Mouse (Mus musculus): ENCODE measurements around the gene Mif4gd. TPM values are rescaled to one million over a fixed set of nuclear protein-coding genes. Genes with fewer than 3 reads are reported as not detected.
A peak's percentile ranks its signal among the peaks of the same experiment; 100 is the strongest.

The Mif4gd gene
- polyA plus RNA-seq, 1 experiment, result 215 TPM

DNA sequence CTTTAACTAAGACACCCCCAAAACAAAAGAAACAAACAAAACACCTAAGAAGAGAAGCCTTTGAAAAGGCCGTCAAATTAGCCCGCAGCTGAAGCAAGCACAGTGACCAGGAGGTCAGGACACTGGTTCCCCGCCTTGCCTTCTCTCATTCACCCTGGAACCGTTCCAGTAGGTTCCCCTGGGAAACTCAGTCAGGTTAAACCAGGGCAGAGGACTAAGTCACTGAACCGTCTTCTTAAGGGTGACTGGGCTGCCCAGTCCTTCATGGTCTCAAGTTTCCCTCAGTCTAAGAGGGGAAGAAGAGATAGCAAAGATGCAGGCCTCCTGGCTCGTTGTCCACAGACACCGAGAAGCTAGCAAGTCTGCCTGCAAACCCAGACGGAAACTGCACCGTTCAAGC, 13.1 kb upstream of the Mif4gd start:
- H3K27ac ChIP-seq (ENCODE audit: control insufficient read depth, insufficient read depth, low read length), result no peak overlapping the region
- WGBS, result 96% methylated on average over 9 of the region's 9 CpGs

DNA sequence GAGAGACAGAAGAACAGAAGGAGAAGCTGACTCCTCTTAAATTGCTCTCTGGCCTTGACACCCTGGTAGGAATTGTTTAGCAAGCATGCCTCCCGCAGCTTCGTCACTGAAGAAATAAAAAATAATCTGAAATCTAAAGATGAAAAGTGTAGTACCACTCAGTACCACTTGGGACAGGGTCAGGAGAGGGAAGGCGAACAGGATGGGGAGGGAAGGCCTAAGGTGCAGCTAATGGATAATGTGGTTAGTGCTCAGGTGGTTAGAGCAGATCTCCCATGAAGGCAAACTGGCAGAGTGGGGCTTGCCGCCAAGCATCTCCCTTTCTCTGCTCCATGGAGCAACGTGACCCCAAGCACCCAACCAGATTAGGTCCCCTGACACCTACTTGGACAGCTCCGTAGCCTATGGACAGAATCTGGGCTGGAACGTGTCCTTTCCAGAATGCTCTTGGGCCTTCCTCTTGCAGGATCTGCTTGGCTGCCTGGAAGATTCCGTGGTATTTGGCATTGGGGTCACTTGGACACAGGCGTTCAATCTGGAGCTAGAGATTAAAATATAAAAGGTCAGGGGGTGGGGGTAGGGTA, 10.8 kb upstream of the Mif4gd start:
- Histone ChIP-seq H3K4me3 (ENCODE audit: control insufficient read depth, insufficient read depth, low read length) (no peak overlapping the region), H3K27me3 (ENCODE audit: control insufficient read depth, insufficient read depth, low read length) (no peaks in the 10 kb centered on the region), H3K36me3 (ENCODE audit: control insufficient read depth, insufficient read depth, low read length) (peaks cover 21% of the 10 kb centered on the region), H3K27ac (ENCODE audit: control insufficient read depth, insufficient read depth, low read length) (no peak overlapping the region), H3K4me1 (replicated peaks; ENCODE audit: control insufficient read depth, insufficient read depth, low read length) (peaks cover 3% of the 10 kb centered on the region; the same call in 1 of the 2 replicates)
- TF ChIP-seq POLR2A (IDR thresholded peaks at IDR 0.05; ENCODE audit: control insufficient read depth, extremely low read depth, insufficient read depth, low read length, poor library complexity), result no peak
- TF ChIP-seq CTCF (IDR thresholded peaks at IDR 0.05; ENCODE audit: borderline replicate concordance, control insufficient read depth, extremely low read depth, insufficient read depth, low read length, poor library complexity), result 0 out of 2 replicates have a peak, but pooled peaks have one; percentile 8
- DNase-seq, result no peak
- WGBS, result 89% methylated on average over 9 of the region's 9 CpGs

More for the DNA sequence above, 13.1 kb upstream of the Mif4gd start:
- H3K27me3 ChIP-seq (ENCODE audit: control insufficient read depth, insufficient read depth, low read length), result no peaks in the 10 kb centered on the region
- H3K4me3 ChIP-seq (ENCODE audit: control insufficient read depth, insufficient read depth, low read length), result no peak overlapping the region
- H3K36me3 ChIP-seq (ENCODE audit: control insufficient read depth, insufficient read depth, low read length), result peaks cover 11% of the 10 kb centered on the region
- peaks cover 5% of the 10 kb centered on the region for H3K4me1 ChIP-seq (replicated peaks; ENCODE audit: control insufficient read depth, insufficient read depth, low read length)
- no peak for TF ChIP-seq POLR2A (IDR thresholded peaks at IDR 0.05; ENCODE audit: control insufficient read depth, extremely low read depth, insufficient read depth, low read length, poor library complexity)
- no peak for TF ChIP-seq CTCF (IDR thresholded peaks at IDR 0.05; ENCODE audit: borderline replicate concordance, control insufficient read depth, extremely low read depth, insufficient read depth, low read length, poor library complexity)
- no peak for DNase-seq

DNA sequence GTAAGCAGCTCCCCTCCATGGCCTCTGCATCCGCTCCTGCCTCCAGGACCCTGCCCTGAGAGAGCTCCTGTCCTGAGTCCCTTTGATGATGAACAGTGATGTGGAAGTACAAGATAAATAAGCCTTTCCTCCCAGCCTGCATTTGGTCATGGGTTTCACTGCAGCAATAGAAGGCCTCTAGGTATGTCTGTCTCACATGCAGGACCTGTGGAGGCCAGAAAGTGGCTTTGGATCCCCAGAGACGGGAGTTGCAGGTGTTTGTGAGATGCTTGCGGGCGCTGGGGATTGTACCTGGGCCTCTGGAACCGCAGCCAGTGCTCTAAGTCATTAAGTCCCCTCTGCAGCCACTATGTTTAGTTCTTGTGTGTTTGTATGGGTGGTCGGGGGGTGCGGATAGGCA, 7.2 kb upstream of the Mif4gd start:
- no peak for TF ChIP-seq CTCF (IDR thresholded peaks at IDR 0.05; ENCODE audit: borderline replicate concordance, control insufficient read depth, extremely low read depth, insufficient read depth, low read length, poor library complexity)
- TF ChIP-seq POLR2A (IDR thresholded peaks at IDR 0.05; ENCODE audit: control insufficient read depth, extremely low read depth, insufficient read depth, low read length, poor library complexity), result no peak
- H3K27ac ChIP-seq (ENCODE audit: control insufficient read depth, insufficient read depth, low read length), result no peak overlapping the region
- DNase-seq, result no peak
- H3K4me1 ChIP-seq (replicated peaks; ENCODE audit: control insufficient read depth, insufficient read depth, low read length), result no peaks in the 10 kb centered on the region
- WGBS, result over 99% methylated on average over 7 of the region's 7 CpGs
- H3K36me3 ChIP-seq (ENCODE audit: control insufficient read depth, insufficient read depth, low read length), result peaks cover 21% of the 10 kb centered on the region
- H3K4me3 ChIP-seq (ENCODE audit: control insufficient read depth, insufficient read depth, low read length), result no peak overlapping the region
- H3K27me3 ChIP-seq (ENCODE audit: control insufficient read depth, insufficient read depth, low read length), result no peaks in the 10 kb centered on the region

DNA sequence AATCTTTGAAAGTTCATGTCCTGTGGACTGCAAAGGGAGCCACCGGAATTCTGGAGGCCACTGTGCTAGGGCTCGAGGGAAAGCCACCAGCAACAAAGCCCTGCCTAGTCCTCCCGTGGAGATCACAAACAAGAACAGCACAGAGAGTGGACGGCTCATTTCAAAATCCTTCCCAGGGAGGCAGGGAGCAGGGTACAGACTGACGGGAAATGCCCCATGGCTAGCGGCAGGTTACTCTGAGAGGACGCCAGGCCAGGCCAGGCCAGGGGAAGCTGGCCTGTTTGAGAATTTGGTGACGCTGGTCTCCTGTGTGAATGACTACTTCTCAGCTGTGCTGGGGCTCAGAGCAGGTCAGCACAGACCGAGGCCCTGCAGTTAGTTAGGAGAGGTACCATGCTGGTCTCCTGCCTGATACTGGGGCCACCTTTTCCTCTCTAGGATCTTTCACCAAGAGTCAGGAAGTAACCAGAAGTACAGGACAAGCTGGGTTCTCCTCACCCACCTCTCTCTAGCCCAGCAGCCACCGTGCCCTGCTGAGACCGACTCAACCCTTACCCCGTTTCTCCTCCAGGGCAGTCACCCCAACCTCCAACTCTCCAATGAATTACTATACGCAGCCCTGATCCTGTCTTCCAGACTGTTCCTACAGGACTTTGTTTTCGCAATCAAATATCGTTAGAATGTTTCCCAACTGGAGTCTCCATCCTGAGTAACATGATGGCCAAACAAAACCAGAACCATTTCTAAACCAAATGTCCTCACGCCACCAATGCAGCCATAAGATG, 6.2 kb upstream of the Mif4gd start:
- Histone ChIP-seq H3K4me3 (ENCODE audit: control insufficient read depth, insufficient read depth, low read length) (no peak overlapping the region), H3K27me3 (ENCODE audit: control insufficient read depth, insufficient read depth, low read length) (no peaks in the 10 kb centered on the region), H3K36me3 (ENCODE audit: control insufficient read depth, insufficient read depth, low read length) (peaks cover 21% of the 10 kb centered on the region), H3K4me1 (replicated peaks; ENCODE audit: control insufficient read depth, insufficient read depth, low read length) (peaks cover 5% of the 10 kb centered on the region; the same call in 1 of the 2 replicates), H3K27ac (ENCODE audit: control insufficient read depth, insufficient read depth, low read length) (no peak overlapping the region)
- 98% methylated on average over 16 of the region's 16 CpGs for WGBS
- TF ChIP-seq POLR2A (IDR thresholded peaks at IDR 0.05; ENCODE audit: control insufficient read depth, extremely low read depth, insufficient read depth, low read length, poor library complexity) (no peak), CTCF (IDR thresholded peaks at IDR 0.05; ENCODE audit: borderline replicate concordance, control insufficient read depth, extremely low read depth, insufficient read depth, low read length, poor library complexity) (no peak)
- DNase-seq, result no peak

DNA sequence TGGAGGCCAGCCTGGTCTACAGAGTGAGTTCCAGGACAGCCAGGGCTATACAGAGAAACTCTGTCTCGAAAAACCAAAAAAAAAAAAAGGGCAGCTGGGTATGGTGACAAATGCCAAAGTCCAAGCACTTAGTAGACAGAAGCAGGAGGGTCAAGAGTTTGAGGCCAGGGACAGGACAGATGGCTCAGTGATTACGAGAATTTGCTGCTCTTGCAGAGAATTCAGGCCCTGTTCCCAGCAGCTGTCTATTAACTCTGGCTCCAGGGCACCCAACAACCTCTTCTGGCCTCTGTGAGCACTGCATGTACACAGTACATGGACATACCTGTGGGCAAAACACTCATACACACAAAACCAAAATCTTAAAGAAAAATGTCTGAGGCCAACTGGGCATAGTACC, 5.2 kb upstream of the Mif4gd start:
- no peak for DNase-seq
- H3K4me1 ChIP-seq (replicated peaks; ENCODE audit: control insufficient read depth, insufficient read depth, low read length), result peaks cover 10% of the 10 kb centered on the region
- H3K27me3 ChIP-seq (ENCODE audit: control insufficient read depth, insufficient read depth, low read length), result no peaks in the 10 kb centered on the region
- peaks cover 21% of the 10 kb centered on the region for H3K36me3 ChIP-seq (ENCODE audit: control insufficient read depth, insufficient read depth, low read length)
- WGBS, result 95% methylated on average over 2 of the region's 2 CpGs
- no peak overlapping the region for H3K4me3 ChIP-seq (ENCODE audit: control insufficient read depth, insufficient read depth, low read length)
- no peak for TF ChIP-seq CTCF (IDR thresholded peaks at IDR 0.05; ENCODE audit: borderline replicate concordance, control insufficient read depth, extremely low read depth, insufficient read depth, low read length, poor library complexity)
- TF ChIP-seq POLR2A (IDR thresholded peaks at IDR 0.05; ENCODE audit: control insufficient read depth, extremely low read depth, insufficient read depth, low read length, poor library complexity), result no peak
- no peak overlapping the region for H3K27ac ChIP-seq (ENCODE audit: control insufficient read depth, insufficient read depth, low read length)

DNA sequence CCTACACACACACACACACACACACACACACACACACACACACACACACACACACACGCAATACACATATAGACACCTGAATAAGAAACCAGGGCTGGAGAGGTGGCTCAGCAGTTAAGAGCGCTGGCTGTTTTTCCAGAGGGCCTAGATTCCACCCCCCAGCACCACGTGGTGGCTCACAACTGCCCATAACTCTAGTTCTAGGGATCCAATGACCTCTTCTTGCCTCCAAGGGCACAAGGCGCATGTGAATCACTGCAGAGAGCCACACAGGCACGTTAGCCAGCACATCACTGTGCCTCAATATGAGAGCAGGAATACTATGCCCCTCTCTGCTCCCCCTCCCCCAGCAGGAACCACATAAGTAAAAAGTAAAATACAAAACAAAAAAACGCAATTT, 4.1 kb upstream of the Mif4gd start:
- DNase-seq, result no peak
- no peak for TF ChIP-seq CTCF (IDR thresholded peaks at IDR 0.05; ENCODE audit: borderline replicate concordance, control insufficient read depth, extremely low read depth, insufficient read depth, low read length, poor library complexity)
- TF ChIP-seq POLR2A (IDR thresholded peaks at IDR 0.05; ENCODE audit: control insufficient read depth, extremely low read depth, insufficient read depth, low read length, poor library complexity), result no peak
- no peaks in the 10 kb centered on the region for H3K27me3 ChIP-seq (ENCODE audit: control insufficient read depth, insufficient read depth, low read length)
- no peak overlapping the region for H3K4me3 ChIP-seq (ENCODE audit: control insufficient read depth, insufficient read depth, low read length)
- 96% methylated on average over 6 of the region's 6 CpGs for WGBS
- peaks cover 10% of the 10 kb centered on the region; the same call in 1 of the 2 replicates for H3K36me3 ChIP-seq (ENCODE audit: control insufficient read depth, insufficient read depth, low read length)
- H3K4me1 ChIP-seq (replicated peaks; ENCODE audit: control insufficient read depth, insufficient read depth, low read length), result peaks cover 13% of the 10 kb centered on the region
- H3K27ac ChIP-seq (ENCODE audit: control insufficient read depth, insufficient read depth, low read length), result no peak overlapping the region
